Comparison of ENCODE assay signal across 8 mouse cellular contexts in genomic region chr4:150569834-150570571, GRCm38 (mm10).
DNase-seq lines count a peak whose midpoint lies in the region; ATAC-seq and TF ChIP-seq lines count a peak whose summit lies in the region.

No protein-coding gene starts in this region.

- H3K4me3 ChIP-seq in ES-Bruce4 (ENCODE audit: low read depth, low read length) = peak overlapping the region; percentile 95
- H3K4me3 ChIP-seq in embryonic facial prominence, embryonic 13.5 days = peak overlapping the region; percentile 68
- peak overlapping the region; percentile 86 for H3K4me3 ChIP-seq in heart, postnatal 0 days (ENCODE audit: low read depth, low read length)

- H3K4me1 ChIP-seq in ES-Bruce4 (ENCODE audit: control insufficient read depth, insufficient read depth, low read length) = peaks cover 5% of the 10 kb centered on the region
- H3K4me1 ChIP-seq in embryonic facial prominence, embryonic 13.5 days = peaks cover 42% of the 10 kb centered on the region
- peaks cover 22% of the 10 kb centered on the region for H3K4me1 ChIP-seq in heart, postnatal 0 days (ENCODE audit: control insufficient read depth, insufficient read depth)

- peak overlapping the region; percentile 97 for H3K9ac ChIP-seq in ES-Bruce4 (ENCODE audit: low read depth, poor library complexity, severe bottlenecking)
- peak overlapping the region; percentile 85 for H3K9ac ChIP-seq in embryonic facial prominence, embryonic 13.5 days
- peak overlapping the region; percentile 92 for H3K9ac ChIP-seq in heart, postnatal 0 days (replicated peaks; ENCODE audit: low read depth, low read length)

- H3K27ac ChIP-seq in ES-Bruce4 (ENCODE audit: insufficient read depth, low read length) = no peak overlapping the region
- peak overlapping the region; percentile 90 for H3K27ac ChIP-seq in embryonic facial prominence, embryonic 13.5 days
- peak overlapping the region; percentile 90 for H3K27ac ChIP-seq in heart, postnatal 0 days (ENCODE audit: low read depth)

- TF ChIP-seq EP300 in ES-Bruce4 (IDR thresholded peaks at IDR 0.05; ENCODE audit: insufficient read depth, low read depth, low read length) = no peak
- TF ChIP-seq EP300 in heart, postnatal 0 days (IDR thresholded peaks at IDR 0.05; ENCODE audit: low read depth) = no peak

- H3K27me3 ChIP-seq in ES-Bruce4 (ENCODE audit: control insufficient read depth, insufficient read depth, low read length, poor library complexity, severe bottlenecking) = no peaks in the 10 kb centered on the region
- no peaks in the 10 kb centered on the region for H3K27me3 ChIP-seq in embryonic facial prominence, embryonic 13.5 days
- no peaks in the 10 kb centered on the region for H3K27me3 ChIP-seq in heart, postnatal 0 days (ENCODE audit: control insufficient read depth, insufficient read depth, low read length)

- intact Hi-C loops in left cerebral cortex, postnatal 4 days (cut with DNase I) = no loop called here

- DNase-seq in kidney, adult 9 months = peak; percentile 58
- DNase-seq in kidney, postnatal 4 days = no peak
- DNase-seq in heart, postnatal 0 days (ENCODE audit: low spot score) = peak; percentile 42
- DNase-seq in left cerebral cortex, postnatal 4 days = peak; percentile 69
- DNase-seq in mesoderm, embryonic 11.5 days (ENCODE audit: low read depth, low spot score) = peak; percentile 45
- peak; percentile 48 for DNase-seq in testis, postnatal 14 days (ENCODE audit: low spot score)

- no peak for TF ChIP-seq POLR2A in ES-Bruce4 (IDR thresholded peaks at IDR 0.05; ENCODE audit: insufficient read depth, low read length)

- no peak for TF ChIP-seq CTCF in ES-Bruce4 (IDR thresholded peaks at IDR 0.05; ENCODE audit: low read depth, low read length)
- TF ChIP-seq CTCF in heart, postnatal 0 days (IDR thresholded peaks at IDR 0.05; ENCODE audit: low read depth) = no peak

- WGBS in embryonic facial prominence, embryonic 13.5 days = 2% methylated on average over 27 of the region's 27 CpGs
- WGBS in heart, postnatal 0 days = 1% methylated on average over 27 of the region's 27 CpGs

- no peak for ATAC-seq in embryonic facial prominence, embryonic 13.5 days (ENCODE audit: insufficient number of reproducible peaks, insufficient read depth, low FRiP score, low TSS enrichment, low read depth)
- peak; percentile 49 for ATAC-seq in heart, postnatal 0 days (ENCODE audit: insufficient read depth, low read depth)

- H3K36me3 ChIP-seq in ES-Bruce4 (ENCODE audit: control insufficient read depth, insufficient read depth, low read length, poor library complexity, severe bottlenecking) = peaks cover 2% of the 10 kb centered on the region; the same call in 1 of the 2 replicates
- H3K36me3 ChIP-seq in embryonic facial prominence, embryonic 13.5 days = peaks cover 12% of the 10 kb centered on the region; the same call in 1 of the 2 replicates
- peaks cover 10% of the 10 kb centered on the region; the same call in 1 of the 2 replicates for H3K36me3 ChIP-seq in heart, postnatal 0 days (replicated peaks; ENCODE audit: control insufficient read depth, insufficient read depth, low read length)

- H3K4me2 ChIP-seq in embryonic facial prominence, embryonic 13.5 days = peak overlapping the region; percentile 88
- peak overlapping the region; percentile 80 for H3K4me2 ChIP-seq in heart, postnatal 0 days (ENCODE audit: low read depth, low read length)

- H3K9me3 ChIP-seq in ES-Bruce4 (replicated peaks; ENCODE audit: control insufficient read depth, insufficient read depth, low read length, poor library complexity, severe bottlenecking) = no peaks in the 10 kb centered on the region
- H3K9me3 ChIP-seq in embryonic facial prominence, embryonic 13.5 days = no peaks in the 10 kb centered on the region
- H3K9me3 ChIP-seq in heart, postnatal 0 days (replicated peaks; ENCODE audit: control insufficient read depth, low read length) = no peaks in the 10 kb centered on the region

Comparison
In these comparisons a context has a peak if more than half of its experiments do, and no peak if none do; other contexts are left out.
1. DNase-seq: peak in kidney, adult 9 months (single experiment), heart, postnatal 0 days (single experiment), left cerebral cortex, postnatal 4 days (single experiment), mesoderm, embryonic 11.5 days (single experiment) and testis, postnatal 14 days (single experiment); none in kidney, postnatal 4 days (0 of 2).
2. Peak in every context shown above with its lines, with median percentiles within 50 percentile points of each other: H3K4me3 ChIP-seq and H3K9ac ChIP-seq.